Mouse (Mus musculus) kidney, adult 2 months (tissue): ENCODE measurements around the gene Ranbp2.

Source experiments
- CTCF ChIP-seq: fragments of 200-500 bp; conservative IDR thresholded peaks from 2 replicates; pipeline ENCODE4 v1.5.1; 2011; ENCODE audit warnings: low read depth, mild to moderate bottlenecking, control low read depth, low read length, moderate library complexity, mixed read lengths; ENCODE audit not compliant: insufficient read depth, insufficient read length
- POLR2A ChIP-seq: fragments of 200-500 bp; IDR thresholded peaks from one replicate; pipeline ENCODE4 v1.6.1; 2011; ENCODE audit warnings: low read depth, low read length, control low read depth

GRCm38 (mm10) chr10:58451575-58451974 is 4.9 kb downstream of the Ranbp2 start:
- TF ChIP-seq CTCF (no peak), POLR2A (no peak)
